Mouse (Mus musculus): ENCODE measurements around the gene Gm15517. TPM values are rescaled to one million over a fixed set of nuclear protein-coding genes. Genes with fewer than 3 reads are reported as not detected.

The Gm15517 gene
- polyA plus RNA-seq, 1 experiment from 2014 or later, result not detected

DNA sequence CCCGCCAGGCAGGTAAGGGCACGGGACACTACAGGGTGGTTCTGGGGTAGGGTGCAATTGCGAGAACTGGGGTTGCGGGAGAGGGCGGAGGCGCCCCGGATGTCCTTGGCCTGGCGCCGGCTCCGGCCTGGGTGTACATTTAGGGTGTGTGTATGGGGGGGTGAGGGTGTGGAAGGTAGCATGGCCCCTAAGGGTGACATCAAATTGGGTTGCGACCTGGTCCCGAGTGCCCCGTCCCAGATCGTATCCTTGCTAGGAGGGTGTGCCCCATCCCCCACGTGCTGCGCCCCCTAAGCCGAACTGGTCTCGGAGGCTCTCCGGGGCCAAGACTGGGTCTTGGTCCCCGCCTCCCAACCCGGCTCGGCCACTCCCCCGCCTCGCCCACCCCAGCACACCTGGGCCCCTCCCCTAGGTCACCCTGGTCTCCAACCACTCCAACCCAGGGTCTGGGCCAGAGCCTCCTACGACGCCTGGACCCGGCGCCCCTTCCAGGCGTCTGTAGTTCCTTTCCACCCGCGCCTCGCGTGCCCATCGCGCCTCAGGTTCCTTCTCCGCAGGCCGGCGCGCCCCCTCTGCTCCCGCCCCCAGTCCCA, 49.1 kb downstream of the Gm15517 start:
- peak overlapping the region; percentile 40 for H3K4me3 ChIP-seq (ENCODE audit: low read depth, low read length)
- no peaks in the 10 kb centered on the region for H3K36me3 ChIP-seq (ENCODE audit: control insufficient read depth, insufficient read depth)
- H3K27me3 ChIP-seq (replicated peaks; ENCODE audit: control insufficient read depth, insufficient read depth, low read length), result peaks cover 19% of the 10 kb centered on the region
- peak overlapping the region; percentile 79 for H3K4me2 ChIP-seq (replicated peaks; ENCODE audit: low read depth)
- under 1% methylated on average over 37 of the region's 40 CpGs for WGBS
- no peak overlapping the region for H3K27ac ChIP-seq (ENCODE audit: low read depth, low read length)
- no peak for TF ChIP-seq CTCF (IDR thresholded peaks at IDR 0.05; ENCODE audit: low read depth)
- ATAC-seq, result no peak
- peaks cover 4% of the 10 kb centered on the region for H3K4me1 ChIP-seq (replicated peaks; ENCODE audit: control insufficient read depth, insufficient read depth, low read length)
- H3K9ac ChIP-seq (ENCODE audit: low read depth, low read length), result peak overlapping the region; percentile 26; the same call in 1 of the 2 replicates
- H3K9me3 ChIP-seq (ENCODE audit: control insufficient read depth), result no peaks in the 10 kb centered on the region

DNA sequence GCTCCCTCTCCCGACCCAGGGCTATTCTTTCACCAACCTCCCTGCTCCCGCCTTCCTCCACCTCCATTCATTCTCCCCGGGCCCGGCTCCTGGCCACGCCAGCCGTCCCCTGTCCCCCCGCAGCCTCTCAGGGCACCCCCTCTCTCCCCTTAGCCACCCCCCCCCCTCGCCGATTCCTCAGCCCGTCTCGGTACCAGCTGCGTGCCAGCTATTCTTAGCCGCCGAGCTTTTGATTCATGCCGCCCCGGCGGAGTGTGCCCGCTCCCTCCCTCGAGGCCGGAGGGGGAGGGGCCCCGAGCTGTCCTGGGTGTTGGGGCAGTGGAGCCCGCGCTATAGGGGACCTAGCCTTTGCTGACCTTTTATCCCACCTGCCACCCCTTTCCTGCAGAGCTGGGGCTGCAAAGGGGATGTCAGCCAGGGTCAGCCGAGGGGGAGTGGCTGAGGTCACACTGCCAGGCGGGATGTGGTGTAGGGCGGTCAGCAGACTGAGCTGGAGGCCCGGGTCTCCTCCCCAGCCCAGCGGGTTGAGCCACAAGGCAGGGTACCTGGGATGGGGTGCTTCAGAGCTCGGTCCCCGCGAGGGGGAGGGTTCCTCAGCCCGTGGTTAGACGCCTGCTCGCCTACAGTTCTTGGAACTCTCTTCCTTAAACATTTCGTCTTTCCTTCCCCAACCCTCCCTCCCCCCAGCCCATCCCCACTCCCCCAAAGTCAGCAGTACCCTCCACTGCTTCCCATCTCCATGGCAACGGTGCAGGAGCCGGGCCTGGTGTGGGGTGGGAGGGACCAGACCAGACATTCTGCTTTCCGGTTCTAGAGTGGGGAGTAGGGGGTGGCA, 49.8 kb downstream of the Gm15517 start:
- 5% methylated on average over 38 of the region's 38 CpGs for WGBS
- peak overlapping the region; percentile 26; the same call in 1 of the 2 replicates for H3K9ac ChIP-seq (ENCODE audit: low read depth, low read length)
- no peak for ATAC-seq
- H3K27ac ChIP-seq (ENCODE audit: low read depth, low read length), result no peak overlapping the region
- H3K4me3 ChIP-seq (ENCODE audit: low read depth, low read length), result peak overlapping the region; percentile 40
- no peaks in the 10 kb centered on the region for H3K4me1 ChIP-seq (replicated peaks; ENCODE audit: control insufficient read depth, insufficient read depth, low read length)
- H3K4me2 ChIP-seq (replicated peaks; ENCODE audit: low read depth), result peak overlapping the region; percentile 79
- no peak for TF ChIP-seq CTCF (IDR thresholded peaks at IDR 0.05; ENCODE audit: low read depth)
- no peaks in the 10 kb centered on the region for H3K9me3 ChIP-seq (ENCODE audit: control insufficient read depth)
- no peaks in the 10 kb centered on the region for H3K36me3 ChIP-seq (ENCODE audit: control insufficient read depth, insufficient read depth)
- peaks cover 19% of the 10 kb centered on the region for H3K27me3 ChIP-seq (replicated peaks; ENCODE audit: control insufficient read depth, insufficient read depth, low read length)

Other genes starting within 250 kb of the Gm15517 start
- gene Klk1b26, start 249.3 kb upstream of the Gm15517 start, polyA plus RNA-seq (2015; fragmentation: Nextera tagmentation; extraction: Ambion mirVana), result not detected in 2 replicates
- gene Klk1b27, start 209.2 kb upstream of the Gm15517 start, polyA plus RNA-seq (2015; fragmentation: Nextera tagmentation; extraction: Ambion mirVana), result not detected in 2 replicates
- gene Klk1b21, start 159.1 kb upstream of the Gm15517 start, polyA plus RNA-seq (2015; fragmentation: Nextera tagmentation; extraction: Ambion mirVana), result not detected in 2 replicates
- not detected in 2 replicates for gene Klk1b22, start 148.8 kb upstream of the Gm15517 start, polyA plus RNA-seq (2015; fragmentation: Nextera tagmentation; extraction: Ambion mirVana)
- gene Klk1b16, start 124.7 kb upstream of the Gm15517 start, polyA plus RNA-seq (2015; fragmentation: Nextera tagmentation; extraction: Ambion mirVana), result not detected in 2 replicates
- gene Klk1b24, start 73.2 kb upstream of the Gm15517 start, polyA plus RNA-seq (2015; fragmentation: Nextera tagmentation; extraction: Ambion mirVana), result not detected in 2 replicates
- gene Klk1b3, start 63.3 kb upstream of the Gm15517 start, polyA plus RNA-seq (2015; fragmentation: Nextera tagmentation; extraction: Ambion mirVana), result not detected in 2 replicates
- gene Klk1b4, start 54.0 kb upstream of the Gm15517 start, polyA plus RNA-seq (2015; fragmentation: Nextera tagmentation; extraction: Ambion mirVana), result not detected in 2 replicates
- not detected in 2 replicates for gene Klk1b5, start 45.5 kb upstream of the Gm15517 start, polyA plus RNA-seq (2015; fragmentation: Nextera tagmentation; extraction: Ambion mirVana)
- 23.0 and 35.6 TPM in 2 replicates for gene Klk1, start 36.1 kb upstream of the Gm15517 start, polyA plus RNA-seq (2015; fragmentation: Nextera tagmentation; extraction: Ambion mirVana)
- not detected in 2 replicates for gene Gm36864, start 25.3 kb upstream of the Gm15517 start, polyA plus RNA-seq (2015; fragmentation: Nextera tagmentation; extraction: Ambion mirVana)
- 0.65 and 1.1 TPM in 2 replicates for gene 1700028J19Rik, start 14.8 kb upstream of the Gm15517 start, polyA plus RNA-seq (2015; fragmentation: Nextera tagmentation; extraction: Ambion mirVana)
- 40.3 and 42.3 TPM in 2 replicates for gene 2410002F23Rik, start 14.7 kb upstream of the Gm15517 start, polyA plus RNA-seq (2015; fragmentation: Nextera tagmentation; extraction: Ambion mirVana)
- gene Acp4, start 4.1 kb upstream of the Gm15517 start, polyA plus RNA-seq (2015; fragmentation: Nextera tagmentation; extraction: Ambion mirVana), result not detected in 2 replicates
- 3.5 and 3.8 TPM in 2 replicates for gene Clec11a, start 45.5 kb downstream of the Gm15517 start, polyA plus RNA-seq (2015; fragmentation: Nextera tagmentation; extraction: Ambion mirVana)
- 0.39 and 0.44 TPM in 2 replicates for gene Shank1, start 48.8 kb downstream of the Gm15517 start, polyA plus RNA-seq (2015; fragmentation: Nextera tagmentation; extraction: Ambion mirVana)
- 0.55 and 0.58 TPM in 2 replicates for gene Syt3, start 122.7 kb downstream of the Gm15517 start, polyA plus RNA-seq (2015; fragmentation: Nextera tagmentation; extraction: Ambion mirVana)
- 0.51 and 0.60 TPM in 2 replicates for gene 1700008O03Rik, start 124.4 kb downstream of the Gm15517 start, polyA plus RNA-seq (2015; fragmentation: Nextera tagmentation; extraction: Ambion mirVana)
- 0.35 and 0.54 TPM in 2 replicates for gene Lrrc4b, start 167.6 kb downstream of the Gm15517 start, polyA plus RNA-seq (2015; fragmentation: Nextera tagmentation; extraction: Ambion mirVana)
- gene Aspdh, start 203.9 kb downstream of the Gm15517 start, polyA plus RNA-seq (2015; fragmentation: Nextera tagmentation; extraction: Ambion mirVana), result 1.5 and 1.7 TPM in 2 replicates
- 28.6 and 30.3 TPM in 2 replicates for gene Josd2, start 206.5 kb downstream of the Gm15517 start, polyA plus RNA-seq (2015; fragmentation: Nextera tagmentation; extraction: Ambion mirVana)
- gene Emc10, start 235.1 kb downstream of the Gm15517 start, polyA plus RNA-seq (2015; fragmentation: Nextera tagmentation; extraction: Ambion mirVana), result 68.6 and 74.8 TPM in 2 replicates
- 4.4 and 5.2 TPM in 2 replicates for gene Fam71e1, start 235.1 kb downstream of the Gm15517 start, polyA plus RNA-seq (2015; fragmentation: Nextera tagmentation; extraction: Ambion mirVana)